Mouse (Mus musculus) cortical plate, adult 2 months (tissue): ENCODE measurements at regions not wholly inside any gene's neighbourhood (a gene's known extent, or its start where the extent isn't known, plus 50 kb on each side); places are given as distances from the start of the nearest gene placed in this dataset.

Experiments used
- H3K27ac ChIP-seq: fragments of 200-500 bp; 2 replicates; pipeline ENCODE4 v1.5.1; 2012; ENCODE audit warnings: low read length, control low read depth, inconsistent platforms; ENCODE audit not compliant: insufficient read depth
- H3K4me1 ChIP-seq: fragments of 200-500 bp; 2 replicates; pipeline ENCODE4 v1.6.1; 2011; ENCODE audit warnings: low read length; ENCODE audit not compliant: control insufficient read depth, insufficient read depth
- H3K4me3 ChIP-seq: fragments of 200-500 bp; 2 replicates; pipeline ENCODE4 v1.5.1; 2011; ENCODE audit warnings: mild to moderate bottlenecking, low read length, control low read depth; ENCODE audit not compliant: insufficient read depth
- CTCF ChIP-seq: fragments of 200-500 bp; IDR thresholded peaks from 2 replicates; pipeline ENCODE4 v1.5.1; 2011; ENCODE audit warnings: mild to moderate bottlenecking, control low read depth, low read length; ENCODE audit not compliant: insufficient read depth; ENCODE audit errors: extremely low read depth
- POLR2A ChIP-seq: fragments of 200-500 bp; IDR thresholded peaks from 2 replicates; pipeline ENCODE4 v1.6.1; 2011; ENCODE audit warnings: mild to moderate bottlenecking, low read length, control low read depth; ENCODE audit not compliant: insufficient read depth; ENCODE audit errors: extremely low read depth

DNA sequence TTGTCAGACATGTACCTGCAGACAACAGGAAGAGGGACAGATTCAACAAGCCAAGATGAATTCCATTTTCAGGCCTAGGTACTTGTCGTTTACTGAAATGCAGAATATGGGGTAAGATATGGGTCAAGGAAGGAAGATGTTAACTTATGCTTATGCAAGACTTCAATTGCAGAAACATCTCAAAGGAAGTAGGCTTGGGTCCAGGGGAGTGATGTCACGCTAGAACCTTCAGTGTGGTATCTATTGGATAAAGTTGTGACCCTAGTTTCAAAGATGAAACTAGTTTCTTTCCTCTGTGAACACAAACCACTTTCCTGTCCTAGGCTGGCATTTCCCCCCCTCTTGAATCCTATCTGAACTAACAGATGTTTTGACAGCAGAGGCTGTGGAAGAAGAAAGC, 50.5 kb upstream of the Rbpj start:
- Histone ChIP-seq H3K4me3 (no peak overlapping the region), H3K27ac (no peak overlapping the region), H3K4me1 (no peaks in the 10 kb centered on the region)
- TF ChIP-seq POLR2A (no peak), CTCF (no peak)
